Mouse (Mus musculus) cerebellum, adult 18-20 months (tissue): Measurements from ENCODE around the gene Gnaq.

ENCODE experiments used
- DNase-seq, 2 experiments: peaks; one replicate each; pipeline ENCODE4 v3.0.0; 2021

The Gnaq gene

DNA sequence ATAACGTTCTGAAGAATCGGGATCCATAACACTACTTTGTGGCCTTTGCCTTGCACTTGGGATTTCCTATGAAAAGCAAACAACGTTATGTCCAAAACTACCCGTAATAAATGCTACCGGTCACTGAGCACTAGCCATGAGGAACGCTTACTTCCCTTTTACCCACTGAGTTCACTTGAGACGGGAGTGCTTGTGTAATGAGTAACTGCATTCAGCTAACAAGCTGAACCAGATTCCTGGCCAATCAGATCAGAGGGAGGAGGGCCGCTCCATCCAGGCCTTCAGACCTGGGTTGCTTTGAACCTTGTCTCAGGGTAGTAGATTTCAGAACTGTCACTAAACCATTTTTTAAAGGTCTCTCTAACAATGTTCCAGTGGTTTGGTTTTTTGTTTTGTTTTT lies 193.3 kb downstream of the Gnaq start:
- DNase-seq = no peak

DNA sequence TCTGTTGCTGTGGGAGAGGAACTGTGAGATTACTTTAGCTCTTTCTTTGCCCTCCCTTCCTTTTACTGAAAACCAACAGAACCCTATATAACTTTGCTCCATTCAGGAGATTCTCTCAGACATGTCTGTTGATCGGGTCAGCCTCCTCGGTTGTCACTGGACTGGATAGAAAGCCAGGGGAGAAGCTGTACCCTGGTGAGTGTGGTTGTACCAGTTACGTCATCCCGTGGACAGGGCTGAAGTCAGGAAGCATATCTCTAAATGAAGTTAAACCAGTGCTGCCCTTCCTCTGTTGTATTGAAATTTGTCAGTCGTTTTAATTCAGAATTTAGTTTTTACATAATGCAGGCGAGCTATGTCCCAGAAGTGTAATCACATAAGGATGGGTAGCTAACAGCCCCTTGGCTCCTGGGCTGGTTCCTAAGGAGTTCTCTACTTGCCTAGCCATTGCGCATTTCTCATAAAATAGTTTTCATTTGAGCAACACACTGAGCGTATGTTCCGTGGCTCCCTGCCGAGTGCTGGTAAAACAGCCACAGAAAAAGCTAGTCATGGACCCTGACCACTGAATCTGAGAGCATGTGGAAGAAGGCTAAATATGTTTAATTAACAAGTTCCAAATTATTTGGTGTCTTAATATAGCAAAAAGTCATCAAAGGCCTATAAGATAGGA lies 194.9 kb downstream of the Gnaq start:
- peak; percentile 30 to 44 for DNase-seq

DNA sequence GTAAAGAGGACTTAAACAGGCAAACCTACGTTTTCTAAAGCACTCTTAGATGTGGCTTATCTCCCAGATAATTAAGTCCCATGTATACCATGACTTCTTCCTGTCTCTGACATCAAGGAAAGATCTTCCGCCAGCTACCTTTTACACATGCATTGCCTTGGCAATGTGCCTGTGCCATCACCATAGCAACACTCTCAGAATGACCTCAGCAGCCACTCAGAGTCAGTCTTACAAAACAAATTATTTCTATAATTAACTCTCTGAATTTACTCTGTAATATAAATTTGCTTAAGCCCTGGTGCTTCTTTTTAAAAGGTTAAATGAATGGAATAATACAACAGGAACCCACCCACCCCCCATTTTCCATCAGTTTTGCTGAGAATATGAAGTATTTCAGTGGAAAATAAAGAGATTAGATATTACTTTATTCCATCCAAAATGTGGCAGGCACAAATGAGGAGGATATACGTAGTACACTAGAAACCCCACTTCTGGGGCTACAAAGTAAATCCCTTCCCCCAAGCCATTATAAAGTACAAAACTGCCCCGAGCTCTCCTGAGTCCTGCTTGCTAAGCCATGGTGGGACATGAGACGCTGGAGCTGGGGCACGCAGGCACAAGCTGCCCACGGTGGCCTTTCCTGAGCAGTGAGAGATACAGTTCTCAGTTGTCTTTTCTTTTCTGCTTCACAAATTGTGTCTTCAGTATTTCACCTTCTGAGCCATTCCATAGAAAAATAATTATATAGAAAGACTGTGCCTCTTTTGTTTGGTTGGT lies 195.6 kb downstream of the Gnaq start:
- DNase-seq = peak; percentile 90 to 92

DNA sequence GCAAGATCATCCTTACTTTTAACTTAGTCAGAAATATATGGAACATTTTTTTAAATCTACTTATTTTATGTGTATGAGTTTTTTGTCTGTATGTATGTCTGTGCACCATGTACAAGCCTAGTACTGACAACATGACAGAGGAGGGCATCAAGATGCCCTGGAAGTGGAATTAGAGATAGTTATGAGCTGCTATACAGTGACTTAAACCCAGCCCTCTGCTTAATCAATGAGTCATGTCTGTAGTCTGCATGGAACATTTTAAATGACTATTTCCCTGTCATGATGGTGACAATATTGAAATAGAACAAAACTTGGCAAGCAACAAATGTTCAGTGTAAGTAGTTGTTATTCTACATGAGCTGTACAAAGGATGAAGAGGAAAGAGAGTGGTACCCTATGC lies 196.4 kb downstream of the Gnaq start:
- DNase-seq = no peak

DNA sequence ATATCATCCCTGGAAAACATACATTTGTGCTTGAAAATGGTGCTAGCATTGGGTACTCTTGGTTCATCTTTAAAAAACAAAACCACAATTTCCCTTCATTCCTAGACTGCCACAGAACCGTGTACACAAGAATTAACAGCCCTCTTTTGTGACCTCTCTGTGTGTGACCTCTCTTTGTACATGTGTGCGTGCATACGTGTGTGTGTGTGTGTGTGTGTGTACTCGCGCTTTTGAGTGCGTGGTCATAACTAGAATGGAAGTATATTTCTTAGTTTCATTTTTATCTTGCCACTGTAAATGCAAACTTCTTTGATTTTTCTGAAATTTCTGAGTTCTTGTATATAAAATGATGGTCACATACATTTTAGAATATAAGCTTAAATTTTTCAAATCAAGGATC lies 197.0 kb downstream of the Gnaq start:
- no peak for DNase-seq

DNA sequence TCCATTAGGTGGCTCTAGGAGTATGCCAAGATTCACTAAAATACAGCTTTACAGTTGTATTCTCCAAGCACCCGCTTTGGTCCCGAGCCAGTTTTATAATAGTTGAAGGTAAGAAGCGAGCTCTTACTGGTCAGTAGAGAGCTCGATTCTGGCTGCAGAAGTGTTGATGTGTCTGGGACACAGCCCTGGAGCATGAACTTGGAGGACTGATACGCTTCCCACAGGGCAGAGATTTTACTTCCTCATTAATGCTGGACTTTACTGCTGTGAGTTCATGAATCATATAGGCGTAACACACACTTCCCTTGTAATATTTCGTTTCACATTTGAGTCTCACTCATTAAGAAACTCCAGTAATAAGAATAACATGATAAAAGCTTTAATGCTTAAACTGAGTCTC lies 197.5 kb downstream of the Gnaq start:
- no peak for DNase-seq

DNA sequence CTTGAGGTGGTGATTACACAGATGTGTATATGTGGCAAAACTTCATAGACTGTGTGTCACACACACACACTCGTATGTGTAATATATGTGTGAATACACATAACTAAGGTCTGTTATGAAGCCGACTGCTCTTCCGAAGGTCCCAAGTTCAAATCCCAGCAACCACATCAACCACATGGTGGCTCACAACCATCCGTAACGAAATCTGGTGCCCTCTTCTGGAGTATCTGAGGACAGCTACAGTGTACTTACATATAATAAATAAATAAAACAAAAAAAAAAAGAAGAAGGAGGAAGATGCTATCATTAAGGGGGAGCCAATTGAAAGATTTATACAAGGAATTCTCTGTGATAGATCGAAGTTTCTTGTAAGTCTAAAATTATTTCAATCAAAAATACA lies 198.4 kb downstream of the Gnaq start:
- DNase-seq = no peak

DNA sequence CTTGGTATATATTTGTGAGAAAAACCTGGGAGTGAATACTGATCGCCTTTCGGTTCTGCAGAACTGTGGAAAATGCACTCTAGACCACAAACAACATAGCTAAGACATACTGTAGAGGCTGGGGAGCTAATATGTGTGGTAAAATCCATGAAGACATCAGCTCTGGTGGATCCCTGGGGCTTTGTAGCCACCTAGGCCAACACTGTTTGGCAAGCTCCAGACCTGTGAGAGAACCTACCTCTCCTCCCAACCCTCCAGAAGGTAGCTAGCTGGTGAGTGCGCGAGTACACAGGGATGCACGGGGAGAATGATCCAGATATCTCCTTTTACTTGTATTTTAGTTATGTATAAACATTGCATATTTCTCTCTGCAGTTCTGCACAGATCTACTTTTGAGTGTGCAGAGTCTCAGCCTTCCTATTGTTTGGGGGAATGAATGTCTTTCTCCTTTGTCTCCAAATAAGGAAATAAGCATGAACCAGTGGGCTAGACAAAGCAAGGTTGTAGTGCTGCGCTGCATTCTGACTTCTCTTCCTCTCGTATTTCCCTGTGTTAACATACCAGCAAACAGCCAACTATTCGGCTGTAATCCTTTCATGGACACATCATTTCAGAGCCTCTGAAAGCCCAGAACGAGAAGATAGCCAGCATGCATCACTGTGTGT lies 205.4 kb downstream of the Gnaq start:
- DNase-seq = peak; percentile 48 to 55

DNA sequence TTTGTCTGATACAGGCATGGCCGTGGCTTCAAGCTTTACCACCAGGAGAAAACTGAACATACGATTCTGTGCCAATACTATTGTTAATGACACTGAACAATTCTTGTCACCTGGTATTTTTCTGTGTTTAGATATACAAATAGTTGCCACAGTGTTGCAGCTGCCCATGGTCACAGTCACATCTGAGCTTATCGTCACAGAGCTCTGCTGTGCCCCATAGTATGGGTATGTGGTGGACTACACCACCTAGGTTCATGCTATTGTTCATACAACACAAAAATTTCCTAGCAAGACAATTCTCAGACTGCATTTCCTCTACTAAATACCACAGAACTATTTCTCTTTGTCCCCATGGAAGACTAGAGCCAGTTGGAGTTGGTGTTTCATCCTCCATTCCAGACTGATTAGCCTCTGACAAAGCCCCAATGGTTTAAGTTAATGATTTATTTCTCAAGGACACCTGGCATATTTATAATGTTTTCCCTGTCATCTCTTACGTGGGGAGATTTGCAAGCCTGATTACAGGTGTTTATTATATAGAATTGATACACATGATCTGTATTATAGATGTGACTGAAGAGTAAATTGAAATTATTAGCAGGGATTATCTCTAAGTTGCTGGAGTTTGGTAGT lies 207.4 kb downstream of the Gnaq start:
- no peak for DNase-seq

DNA sequence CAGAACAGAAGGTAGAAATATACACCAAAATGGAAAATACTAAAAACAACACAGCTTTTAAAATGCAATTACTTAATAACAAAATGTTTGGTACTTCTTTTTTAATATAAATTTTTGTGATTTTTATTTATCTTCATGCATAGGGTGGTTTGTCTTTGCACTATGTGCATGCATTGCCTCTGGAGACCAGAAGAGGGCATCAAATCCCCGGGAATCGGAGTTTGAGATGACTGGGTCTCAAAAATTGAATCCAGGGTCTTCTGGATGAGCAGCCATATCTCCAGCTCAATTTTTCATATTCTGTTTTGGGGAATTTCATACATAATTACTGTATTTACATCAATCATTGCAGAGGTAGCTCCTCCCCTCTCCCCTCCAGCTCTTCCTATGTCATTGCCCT lies 210.1 kb downstream of the Gnaq start:
- no peak for DNase-seq

DNA sequence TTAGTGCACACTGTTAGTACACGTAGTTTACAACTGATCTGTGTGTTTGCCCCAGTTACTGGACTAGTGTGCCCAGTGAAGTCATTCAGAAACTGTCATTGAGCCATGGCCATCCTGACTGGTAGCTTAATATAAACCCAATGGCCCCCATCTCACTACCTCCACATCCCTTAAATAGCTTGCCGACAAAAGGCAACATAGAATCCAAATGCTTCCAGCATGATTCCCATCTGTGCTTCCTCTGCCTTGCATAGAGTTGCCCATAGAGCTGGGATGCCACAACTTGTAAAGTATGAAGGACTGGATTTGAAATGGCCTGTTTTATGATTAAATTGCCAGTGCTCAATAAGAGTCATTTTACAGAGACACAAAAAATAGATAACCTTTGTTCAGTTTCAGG lies 212.9 kb downstream of the Gnaq start:
- no peak for DNase-seq

DNA sequence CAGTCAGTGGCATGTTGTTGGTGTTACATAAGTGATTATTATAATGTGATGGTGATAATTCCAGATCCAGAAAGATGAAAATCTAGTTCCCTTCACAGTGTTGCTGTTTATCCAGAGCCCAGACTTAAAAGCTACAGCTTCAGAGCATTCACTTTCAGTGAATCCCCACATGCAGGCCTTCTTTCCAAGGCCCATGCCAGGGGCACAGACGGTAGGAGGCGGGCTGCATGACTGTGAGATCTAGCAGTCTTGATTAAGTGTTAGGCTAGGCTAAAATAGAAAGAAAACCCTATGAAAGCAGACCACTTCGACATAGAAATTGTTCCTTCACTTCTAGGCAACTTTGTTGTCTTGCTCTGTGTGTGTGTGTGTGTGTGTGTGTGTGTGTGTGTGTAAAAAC lies 214.4 kb downstream of the Gnaq start:
- no peak for DNase-seq

DNA sequence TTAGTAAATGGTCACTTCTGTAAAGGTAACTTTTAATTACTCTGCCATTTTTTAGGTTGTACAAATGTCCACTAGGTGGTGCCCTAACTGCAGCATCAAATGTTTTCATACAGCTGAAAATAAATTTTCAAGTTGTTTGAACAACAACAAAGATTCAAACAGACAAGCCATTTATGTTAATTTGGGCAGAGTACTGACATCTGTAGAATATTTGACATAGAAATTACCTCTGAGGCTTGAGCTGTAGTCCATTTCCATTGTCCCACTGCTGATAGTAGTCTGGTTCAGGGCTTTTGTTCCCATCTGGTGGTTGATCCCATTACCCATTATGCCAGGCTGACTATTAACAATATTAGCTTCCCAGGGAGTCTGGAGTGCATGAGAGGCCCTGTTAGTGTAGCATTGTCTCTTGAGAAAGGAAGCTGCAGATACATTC lies 221.1 kb downstream of the Gnaq start:
- no peak for DNase-seq

DNA sequence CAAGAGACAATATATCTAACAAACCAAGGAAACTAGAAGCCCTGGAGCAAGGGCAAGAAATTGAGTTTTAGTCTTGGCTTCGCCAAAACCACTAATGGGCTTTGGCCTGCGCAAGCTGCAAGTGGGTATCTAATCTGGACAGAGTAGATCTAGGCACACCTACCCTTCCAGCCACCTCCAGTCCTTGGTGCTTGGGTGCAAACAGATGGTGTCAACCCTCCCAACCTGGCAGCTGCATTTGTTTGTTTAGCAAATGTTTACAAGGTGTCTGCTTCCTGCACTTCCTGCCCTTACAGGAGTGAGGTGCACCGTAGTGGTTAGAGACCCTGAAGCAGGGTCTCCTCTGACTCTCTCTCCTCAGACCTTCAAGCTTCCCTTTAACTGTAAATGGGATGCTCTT lies 225.5 kb downstream of the Gnaq start:
- DNase-seq = no peak

DNA sequence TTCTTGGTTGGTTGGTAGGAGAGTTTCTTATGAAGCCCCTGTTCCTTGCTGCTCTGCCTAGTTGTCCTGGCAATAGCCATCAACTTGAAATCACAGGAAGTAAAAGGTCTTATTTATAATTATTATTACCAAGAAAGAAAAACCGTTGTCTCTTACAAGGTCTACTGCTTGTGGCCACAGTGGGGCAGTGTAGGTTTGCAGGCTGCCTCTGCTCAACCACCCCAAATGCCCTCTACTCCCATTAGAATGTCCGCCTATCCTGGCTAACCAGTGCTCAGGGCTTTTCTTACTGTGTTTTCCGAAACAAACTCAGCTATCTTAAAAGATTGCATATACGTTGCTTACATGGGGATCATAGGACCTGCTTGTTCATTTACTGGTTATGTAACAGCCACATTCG lies 226.3 kb downstream of the Gnaq start:
- peak; percentile 28 to 31 for DNase-seq

DNA sequence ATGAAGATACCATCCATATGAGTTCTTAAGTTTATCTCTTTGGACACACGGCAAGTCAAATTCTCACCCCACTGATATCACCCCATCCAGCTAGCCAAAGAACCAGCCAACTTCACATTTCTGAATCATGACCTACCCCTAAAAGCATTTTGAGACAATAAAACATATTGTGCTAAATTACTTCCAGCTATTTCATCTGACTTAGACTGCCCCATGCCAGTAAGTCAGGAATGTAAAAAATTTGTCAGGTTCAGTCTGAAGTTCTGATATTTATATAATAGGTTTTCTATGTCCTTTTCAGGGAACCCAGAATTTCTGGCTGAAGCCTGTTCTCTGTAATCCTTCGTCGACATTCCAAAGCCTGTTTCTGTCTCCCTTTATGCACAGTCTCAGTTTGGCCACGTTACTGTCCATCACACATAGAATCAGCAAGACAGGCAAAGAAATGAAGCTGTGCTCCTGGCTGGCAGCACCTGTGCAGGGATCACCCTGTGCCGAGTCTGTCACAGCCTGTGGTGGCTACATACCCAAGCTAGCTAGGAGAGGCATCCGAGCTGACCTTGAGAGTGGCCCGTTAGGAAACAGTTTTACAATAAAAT lies 233.9 kb downstream of the Gnaq start:
- peak in 1 of 2 experiments; percentile 15 for DNase-seq

DNA sequence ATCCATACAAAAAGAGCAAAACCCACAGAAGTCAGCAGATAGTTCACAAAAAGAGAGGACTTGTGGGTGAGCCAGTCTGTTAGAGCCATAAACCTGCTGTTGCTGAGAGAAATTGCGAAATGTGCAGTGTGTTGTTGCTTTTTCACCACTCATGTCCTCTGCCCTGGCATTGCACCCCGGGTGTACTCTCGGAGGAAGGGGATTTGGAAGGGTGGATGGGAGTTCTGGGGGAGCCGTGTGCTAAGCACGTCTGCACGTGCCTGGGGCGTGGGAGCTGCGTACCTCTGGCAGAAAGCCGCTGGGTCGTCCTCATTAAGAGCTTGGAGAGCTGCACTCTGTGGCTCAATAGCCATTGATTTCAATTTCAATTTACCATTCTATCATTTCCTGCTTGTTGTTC lies 234.6 kb downstream of the Gnaq start:
- DNase-seq = no peak

DNA sequence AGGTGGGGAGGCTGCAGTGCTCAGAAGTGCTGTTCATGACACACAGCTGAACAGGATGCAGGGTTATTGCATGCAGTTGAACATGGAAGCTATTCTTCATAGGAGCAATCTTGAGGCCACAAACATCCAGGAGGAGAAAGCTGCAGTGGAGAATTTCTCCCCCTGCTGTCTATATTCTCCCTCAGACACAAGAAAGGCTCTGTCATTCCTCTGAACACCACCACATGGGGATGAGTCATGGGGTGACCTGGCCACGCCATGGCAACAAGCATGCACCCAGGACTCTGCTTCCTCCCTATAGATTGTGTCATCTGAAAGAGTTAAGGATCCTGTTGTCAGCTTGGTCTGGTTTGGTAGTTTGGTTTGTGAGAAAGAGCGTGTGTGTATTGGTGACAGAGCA lies 239.0 kb downstream of the Gnaq start:
- DNase-seq = no peak

DNA sequence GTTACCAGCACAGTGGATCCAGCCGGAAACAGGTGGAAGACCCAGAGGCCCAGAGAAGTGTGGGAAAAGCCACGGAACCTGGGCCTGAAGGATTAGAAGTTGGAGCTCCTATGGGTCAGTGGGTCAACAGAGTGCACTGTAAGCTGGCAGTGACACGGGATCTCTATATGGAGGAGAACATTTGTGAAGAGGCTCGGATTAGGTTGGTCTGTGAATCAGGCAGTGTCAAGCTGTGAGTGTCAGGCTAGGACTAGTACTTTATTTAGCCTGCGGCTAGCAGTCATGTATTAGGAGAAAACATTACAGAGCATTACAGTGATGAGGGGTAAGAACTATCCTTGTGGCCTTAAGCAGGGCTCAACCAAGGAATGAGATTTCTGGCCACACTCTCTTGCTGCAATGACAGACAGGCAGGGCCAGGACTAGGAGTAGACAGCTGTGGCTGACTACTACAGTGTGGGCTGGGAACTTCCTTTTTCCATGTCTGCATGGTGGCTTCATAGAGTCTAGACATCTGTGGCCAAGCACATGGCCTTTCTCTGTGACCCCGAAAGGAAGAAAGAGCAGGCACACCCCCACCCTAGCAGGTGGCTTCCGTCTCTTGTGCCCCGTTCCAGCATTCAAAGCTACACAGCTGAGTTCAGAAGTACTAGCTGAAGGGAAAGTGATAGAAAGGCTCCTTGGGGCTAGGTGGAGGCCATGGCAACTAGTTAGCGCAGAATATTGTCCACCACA lies 240.3 kb downstream of the Gnaq start:
- no peak for DNase-seq

DNA sequence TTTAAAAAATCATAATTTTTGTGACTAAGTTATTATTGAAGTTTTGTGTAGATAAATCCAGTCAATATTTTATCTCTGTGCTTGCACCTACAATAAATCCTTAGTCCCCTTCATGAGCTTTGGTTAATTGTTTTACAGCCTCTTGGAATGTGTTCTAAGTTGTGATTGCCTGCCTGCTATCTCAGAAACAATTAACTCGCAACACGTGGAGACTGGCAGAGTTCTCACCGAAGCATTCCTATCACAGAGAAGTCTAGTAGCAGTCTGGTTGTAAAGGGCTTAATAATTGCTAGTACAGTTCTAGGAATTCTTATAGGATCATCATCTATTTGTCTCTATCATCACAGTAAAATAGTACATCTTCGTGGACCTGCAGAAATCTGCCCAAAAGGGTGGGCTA lies 243.2 kb downstream of the Gnaq start:
- no peak for DNase-seq

DNA sequence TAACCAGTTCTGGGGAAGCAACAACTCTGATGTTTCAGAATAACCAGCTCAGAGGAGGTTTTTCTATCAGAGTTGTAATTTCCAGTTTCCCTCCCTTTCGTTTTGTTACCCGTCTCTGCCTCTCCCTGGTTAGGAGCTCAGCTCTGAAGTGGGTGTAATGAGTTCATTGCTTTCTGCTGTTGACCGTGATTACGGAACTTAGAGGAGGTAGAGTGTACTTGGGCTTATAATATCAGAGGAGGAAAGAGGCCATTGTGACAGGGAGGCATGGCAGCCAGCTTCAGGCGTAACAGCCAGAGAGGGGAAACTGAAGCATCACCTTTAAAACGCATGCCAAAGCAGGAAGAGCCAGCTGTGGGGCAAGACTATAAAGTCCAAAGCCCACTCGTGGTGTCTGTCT lies 245.9 kb downstream of the Gnaq start:
- DNase-seq = no peak

DNA sequence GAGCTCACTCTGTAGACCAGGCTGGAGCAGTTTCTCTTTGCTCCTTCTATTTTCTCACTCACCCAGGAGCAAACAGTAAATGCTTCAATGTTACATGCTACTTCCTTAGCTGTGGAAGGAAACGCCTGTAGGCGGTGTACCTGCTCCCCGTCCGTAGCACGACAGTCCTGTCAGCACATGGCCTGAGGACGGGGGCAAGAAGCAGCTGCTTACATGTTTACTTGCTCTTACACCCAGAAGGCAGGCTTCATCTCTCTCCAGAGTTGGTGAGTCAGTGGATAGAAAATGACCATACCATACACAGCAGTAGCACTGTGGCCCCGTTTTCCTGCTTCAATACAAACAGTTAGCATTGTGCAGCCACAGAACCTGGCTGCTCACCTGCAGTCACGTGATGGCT lies 247.1 kb downstream of the Gnaq start:
- no peak for DNase-seq

DNA sequence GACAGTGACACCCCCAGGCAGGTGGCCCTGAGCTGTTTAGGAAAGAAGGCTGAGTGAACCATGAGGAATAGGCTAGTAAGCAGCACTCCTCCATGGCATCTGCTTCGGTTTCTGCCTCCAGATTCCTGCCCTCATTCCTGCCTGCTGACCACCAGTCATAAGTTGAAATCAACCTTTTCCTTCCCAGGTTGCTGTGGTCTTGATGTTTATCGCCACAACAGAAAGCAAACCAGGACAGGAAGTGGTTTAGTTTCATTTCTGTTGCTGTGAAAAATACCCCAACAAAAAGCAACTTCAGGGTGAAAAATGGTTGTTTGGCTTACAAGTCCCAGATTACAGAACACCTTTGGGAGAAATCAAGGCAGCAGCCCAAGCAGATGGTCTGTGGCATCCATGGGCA lies 249.8 kb downstream of the Gnaq start:
- no peak for DNase-seq
